ENCODE assay signal across 8 mouse cellular contexts in genomic region chr6:115853985-115854384, GRCm38 (mm10). TPM values are rescaled to one million over a fixed set of nuclear protein-coding genes. Genes with fewer than 3 reads are reported as not detected.
DNase-seq lines count a peak whose midpoint lies in the region; ATAC-seq and TF ChIP-seq lines count a peak whose summit lies in the region.

No protein-coding gene starts in this region.

- H3K4me1 ChIP-seq in heart, embryonic 11.5 days (ENCODE audit: control insufficient read depth, insufficient read depth, low read length): peaks cover 20% of the 10 kb centered on the region
- H3K4me1 ChIP-seq in G1E (ENCODE audit: insufficient read depth, low read depth, low read length): peaks cover 19% of the 10 kb centered on the region
- H3K4me1 ChIP-seq in hindbrain, embryonic 11.5 days (replicated peaks; ENCODE audit: control insufficient read depth, insufficient read depth, low read length): no peaks in the 10 kb centered on the region
- peaks cover 21% of the 10 kb centered on the region for H3K4me1 ChIP-seq in midbrain, embryonic 12.5 days

- H3K9me3 ChIP-seq in heart, embryonic 11.5 days (replicated peaks; ENCODE audit: control insufficient read depth, low read length): no peaks in the 10 kb centered on the region
- H3K9me3 ChIP-seq in G1E (replicated peaks): no peaks in the 10 kb centered on the region
- H3K9me3 ChIP-seq in hindbrain, embryonic 11.5 days (ENCODE audit: control insufficient read depth, low read length): no peaks in the 10 kb centered on the region
- H3K9me3 ChIP-seq in midbrain, embryonic 12.5 days: no peaks in the 10 kb centered on the region

- WGBS in heart, embryonic 11.5 days (ENCODE audit: insufficient replicate concordance): 47% methylated on average over 7 of the region's 7 CpGs
- whole genome bisulfite sequencing in hindbrain, embryonic 11.5 days: 49% methylated on average over 7 of the region's 7 CpGs
- 44% methylated on average over 7 of the region's 7 CpGs for WGBS in midbrain, embryonic 12.5 days

- H3K27ac ChIP-seq in heart, embryonic 11.5 days (ENCODE audit: low read depth, low read length): peak overlapping the region; percentile 78
- peak overlapping the region; percentile 80 for H3K27ac ChIP-seq in hindbrain, embryonic 11.5 days (ENCODE audit: low read depth, low read length)
- peak overlapping the region; percentile 86 for H3K27ac ChIP-seq in midbrain, embryonic 12.5 days (replicated peaks)

- H3K4me2 ChIP-seq in heart, embryonic 11.5 days: peak overlapping the region; percentile 80
- H3K4me2 ChIP-seq in hindbrain, embryonic 11.5 days (replicated peaks; ENCODE audit: low read depth, low read length): peak overlapping the region; percentile 71
- H3K4me2 ChIP-seq in midbrain, embryonic 12.5 days (replicated peaks): peak overlapping the region; percentile 54

- DNase-seq in heart, postnatal 10 days: no peak
- DNase-seq in G1E (ENCODE audit: low spot score): no peak
- DNase-seq in hindbrain, embryonic 11.5 days (ENCODE audit: low spot score): no peak
- no peak for DNase-seq in retina, embryonic 14.5 days (ENCODE audit: low spot score)
- no peak for DNase-seq in cerebellum, postnatal 10 days
- no peak for DNase-seq in urinary bladder, postnatal 25 days (ENCODE audit: low spot score)

- no peaks in the 10 kb centered on the region; the same call in 1 of the 2 replicates for H3K36me3 ChIP-seq in heart, embryonic 11.5 days (ENCODE audit: control insufficient read depth, insufficient read depth, low read length)
- H3K36me3 ChIP-seq in G1E (replicated peaks): peaks cover 18% of the 10 kb centered on the region
- H3K36me3 ChIP-seq in hindbrain, embryonic 11.5 days (ENCODE audit: control insufficient read depth, insufficient read depth, low read length): no peaks in the 10 kb centered on the region
- peaks cover 8% of the 10 kb centered on the region for H3K36me3 ChIP-seq in midbrain, embryonic 12.5 days

- H3K9ac ChIP-seq in heart, embryonic 11.5 days (ENCODE audit: low read depth, low read length): peak overlapping the region; percentile 62
- H3K9ac ChIP-seq in hindbrain, embryonic 11.5 days (ENCODE audit: low read depth, low read length): peak overlapping the region; percentile 42
- H3K9ac ChIP-seq in midbrain, embryonic 12.5 days (replicated peaks): peak overlapping the region; percentile 68

- intact Hi-C loops in heart, postnatal 10 days (cut with DNase I): loop anchor here (5.0 kb wide), 3 partner anchors 103 to 353 kb away; partner anchors contain the start of gene Washc2

- H3K27me3 ChIP-seq in heart, embryonic 11.5 days (ENCODE audit: control insufficient read depth, insufficient read depth, low read length): no peaks in the 10 kb centered on the region
- H3K27me3 ChIP-seq in G1E (ENCODE audit: insufficient read depth, low read length): no peaks in the 10 kb centered on the region
- H3K27me3 ChIP-seq in hindbrain, embryonic 11.5 days (ENCODE audit: control insufficient read depth, insufficient read depth, low read length): no peaks in the 10 kb centered on the region
- H3K27me3 ChIP-seq in midbrain, embryonic 12.5 days: no peaks in the 10 kb centered on the region

- no peak for TF ChIP-seq CTCF in G1E (IDR thresholded peaks at IDR 0.05; ENCODE audit: low read depth, low read length)

- H3K4me3 ChIP-seq in heart, embryonic 11.5 days (ENCODE audit: low read depth, low read length): peak overlapping the region; percentile 58
- H3K4me3 ChIP-seq in G1E (ENCODE audit: low read depth, low read length): peak overlapping the region; percentile 76
- H3K4me3 ChIP-seq in hindbrain, embryonic 11.5 days (ENCODE audit: low read depth, low read length): peak overlapping the region; percentile 62
- peak overlapping the region; percentile 50 for H3K4me3 ChIP-seq in midbrain, embryonic 12.5 days

- no peak for ATAC-seq in heart, embryonic 11.5 days (replicated peaks; ENCODE audit: insufficient number of reproducible peaks, low FRiP score, low TSS enrichment)
- no peak for ATAC-seq in G1E (ENCODE audit: extremely low read depth, insufficient number of reproducible peaks, low FRiP score, poor library complexity, severe bottlenecking)
- ATAC-seq in hindbrain, embryonic 11.5 days (ENCODE audit: low FRiP score): no peak
- ATAC-seq in midbrain, embryonic 12.5 days (ENCODE audit: low FRiP score, low read depth): 0 out of 2 replicates have a peak, but pooled peaks have one; percentile 0

RNA-seq across cellular contexts. Expression of gene Ift122, which starts 0.7 kb away (rescaled TPM):
- polyA plus RNA-seq in heart, embryonic 11.5 days (2014; fragmentation: Nextera tagmentation; extraction: Ambion mirVana): 21.0 and 26.7 TPM in 2 replicates
- total RNA-seq in heart, postnatal 10 days (2021): 10 to 100 TPM; 22.4 to 22.9 TPM
- total RNA-seq in G1E (2014; fragmentation: Nextera tagmentation) (4.7 and 4.9 TPM in 2 replicates), G1E (2017) (5.1 and 5.3 TPM in 2 replicates)
- 0.42 and 0.65 TPM in 2 replicates for polyA plus RNA-seq in G1E (2012)
- polyA plus RNA-seq in hindbrain, embryonic 11.5 days (2014; fragmentation: Nextera tagmentation; extraction: Ambion mirVana): 22.5 and 26.8 TPM in 2 replicates
- polyA plus RNA-seq in midbrain, embryonic 12.5 days (2016; fragmentation: Nextera tagmentation; extraction: Ambion mirVana): 27.7 and 28.9 TPM in 2 replicates

RNA-seq across cellular contexts. Expression of gene Mbd4, which starts 0.8 kb away (rescaled TPM):
- polyA plus RNA-seq in heart, embryonic 11.5 days (2014; fragmentation: Nextera tagmentation; extraction: Ambion mirVana): 12.5 and 14.6 TPM in 2 replicates
- total RNA-seq in heart, postnatal 10 days (2021): 1 to 10 TPM; 2.6 to 3.5 TPM
- total RNA-seq in G1E (2014; fragmentation: Nextera tagmentation) (16.0 and 20.1 TPM in 2 replicates), G1E (2017) (20.8 and 25.8 TPM in 2 replicates)
- 1.6 and 1.7 TPM in 2 replicates for polyA plus RNA-seq in G1E (2012)
- 22.2 and 24.5 TPM in 2 replicates for polyA plus RNA-seq in hindbrain, embryonic 11.5 days (2014; fragmentation: Nextera tagmentation; extraction: Ambion mirVana)
- polyA plus RNA-seq in midbrain, embryonic 12.5 days (2016; fragmentation: Nextera tagmentation; extraction: Ambion mirVana): 23.2 and 24.4 TPM in 2 replicates

RNA-seq across cellular contexts. Expression of gene Efcab12, which starts 15.8 kb away (rescaled TPM):
- polyA plus RNA-seq in heart, embryonic 11.5 days (2014; fragmentation: Nextera tagmentation; extraction: Ambion mirVana): 0.50 and 0.63 TPM in 2 replicates
- total RNA-seq in heart, postnatal 10 days (2021): under 1 TPM; 0.79 TPM
- total RNA-seq in G1E (2014; fragmentation: Nextera tagmentation) (0.90 TPM in 1 of 2 replicates, not detected in the other), G1E (2017) (0.06 and 0.27 TPM in 2 replicates)
- not detected in 2 replicates for polyA plus RNA-seq in G1E (2012)
- polyA plus RNA-seq in hindbrain, embryonic 11.5 days (2014; fragmentation: Nextera tagmentation; extraction: Ambion mirVana): 2.1 TPM in 2 replicates
- 2.1 TPM in 2 replicates for polyA plus RNA-seq in midbrain, embryonic 12.5 days (2016; fragmentation: Nextera tagmentation; extraction: Ambion mirVana)

RNA-seq across cellular contexts. Expression of gene Rpl32, which starts 45.4 kb away (rescaled TPM):
- 1,431 and 1,576 TPM in 2 replicates for polyA plus RNA-seq in heart, embryonic 11.5 days (2014; fragmentation: Nextera tagmentation; extraction: Ambion mirVana)
- total RNA-seq in heart, postnatal 10 days (2021): 100 to 1,000 TPM; 842 to 867 TPM
- total RNA-seq in G1E (2014; fragmentation: Nextera tagmentation) (3,038 and 3,130 TPM in 2 replicates), G1E (2017) (5,749 and 6,102 TPM in 2 replicates)
- polyA plus RNA-seq in G1E (2012): 432 and 478 TPM in 2 replicates
- polyA plus RNA-seq in hindbrain, embryonic 11.5 days (2014; fragmentation: Nextera tagmentation; extraction: Ambion mirVana): 1,766 and 1,778 TPM in 2 replicates
- polyA plus RNA-seq in midbrain, embryonic 12.5 days (2016; fragmentation: Nextera tagmentation; extraction: Ambion mirVana): 1,622 and 1,683 TPM in 2 replicates

Comparison
In these comparisons a context has a peak if more than half of its experiments do, and no peak if none do; other contexts are left out.
1. RNA of gene Ift122, which starts 0.7 kb away (polyA plus RNA-seq): 27.7 to 28.9 TPM in midbrain, embryonic 12.5 days, 22.5 to 26.8 TPM in hindbrain, embryonic 11.5 days and 21.0 to 26.7 TPM in heart, embryonic 11.5 days; 0.42 to 0.65 TPM in G1E; every median in the first group is over 10 times any median in the second.
2. Peak in every context shown above with its lines, with median percentiles within 50 percentile points of each other: H3K27ac ChIP-seq, H3K4me2 ChIP-seq, H3K4me3 ChIP-seq and H3K9ac ChIP-seq.